Mouse (Mus musculus) forebrain, embryonic 11.5 days (tissue): ENCODE data around the gene Cyp4f14. TPM values are rescaled to one million over a fixed set of nuclear protein-coding genes. Genes with fewer than 3 reads are reported as not detected.
A peak's percentile ranks its signal among the peaks of the same experiment; 100 is the strongest.

Experiments used
- ATAC-seq: fragments of 200-750 bp; cut with Nextera tagmentation; replicated peaks from 2 replicates; pipeline ENCODE4 v1.8.0; 2017; ENCODE audit warnings: moderate TSS enrichment; ENCODE audit not compliant: low FRiP score
- DNase-seq: peaks from one replicate; pipeline ENCODE4 v3.0.0-alpha.2; 2017; ENCODE audit warnings: low spot score
- H3K27ac ChIP-seq: fragments of 300-500 bp; sonication (generic); 2 replicates; pipeline ENCODE4 v1.5.1; 2014; ENCODE audit warnings: low read depth, low read length
- H3K27me3 ChIP-seq: fragments of 300-500 bp; sonication (generic); 2 replicates; pipeline ENCODE4 v1.6.1; 2014; ENCODE audit warnings: mild to moderate bottlenecking, low read length, mixed read lengths; ENCODE audit not compliant: control insufficient read depth, insufficient read depth
- H3K36me3 ChIP-seq: fragments of 300-500 bp; sonication (generic); 2 replicates; pipeline ENCODE4 v1.6.1; 2014; ENCODE audit warnings: mild to moderate bottlenecking, low read length, moderate library complexity, mixed read lengths; ENCODE audit not compliant: control insufficient read depth, insufficient read depth
- H3K4me1 ChIP-seq: fragments of 300-500 bp; sonication (generic); replicated peaks from 2 replicates; pipeline ENCODE4 v1.6.1; 2014; ENCODE audit warnings: low read length, mixed read lengths; ENCODE audit not compliant: control insufficient read depth, insufficient read depth
- H3K4me2 ChIP-seq: fragments of 300-500 bp; sonication (generic); 2 replicates; pipeline ENCODE4 v1.6.1; 2014; ENCODE audit warnings: low read depth, mild to moderate bottlenecking, low read length, moderate library complexity, mixed read lengths; ENCODE audit not compliant: severe bottlenecking
- H3K4me3 ChIP-seq: fragments of 300-500 bp; sonication (generic); 2 replicates; pipeline ENCODE4 v1.5.1; 2014; ENCODE audit warnings: low read depth, low read length
- H3K9ac ChIP-seq: fragments of 300-500 bp; sonication (generic); 2 replicates; pipeline ENCODE4 v1.6.1; 2014; ENCODE audit warnings: low read length
- H3K9me3 ChIP-seq: fragments of 300-500 bp; sonication (generic); 2 replicates; pipeline ENCODE4 v1.6.1; 2016; ENCODE audit warnings: low read length, mixed read lengths; ENCODE audit not compliant: control insufficient read depth
- WGBS: fragments of 180-500 bp; shearing (Covaris S2); extraction: QIAGEN DNeasy Blood & Tissue Kit; methylation state at CpG from one replicate; pipeline ENCODE4 v1.1.7; 2014; 5-methylcytosine and 5-hydroxymethylcytosine counted together
- polyA plus RNA-seq: library from polyadenylated mRNA; unstranded; fragments of >200 nt; fragmentation: Nextera tagmentation; extraction: Ambion mirVana; gene quantifications from 2 replicates; pipeline ENCODE4 v1.2.1, GENCODE M21; 2014

Cyp4f14 gene
- polyA plus RNA-seq, 1 experiment from 2014 or later = not detected

DNA sequence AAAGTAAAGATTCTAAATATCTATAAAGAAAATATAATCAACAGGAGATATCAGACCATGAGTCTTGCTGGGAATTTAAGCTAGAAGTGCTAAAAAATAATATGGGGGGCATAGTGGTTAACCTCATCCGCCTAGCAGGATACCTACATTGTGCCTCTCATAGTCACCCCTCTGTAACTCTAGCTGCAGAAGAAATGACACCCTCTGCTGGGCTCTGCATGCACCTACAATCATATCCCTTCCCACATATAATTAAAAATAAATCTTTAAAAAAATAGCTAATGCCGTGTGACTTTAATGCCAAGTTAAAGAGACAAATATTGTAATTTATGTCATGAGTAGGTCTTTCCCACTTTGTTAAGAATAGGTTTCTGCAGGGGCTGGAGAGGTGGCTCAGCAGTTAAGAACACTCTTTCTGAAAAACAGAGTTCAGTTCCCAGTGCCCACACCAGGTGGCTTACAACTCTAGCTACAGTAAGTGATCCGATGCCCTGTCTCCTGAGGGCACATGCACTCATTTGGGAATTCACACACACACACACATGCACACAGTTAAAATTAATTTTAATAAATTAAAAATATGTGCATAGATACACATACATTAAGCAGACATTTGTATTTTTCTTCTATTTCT, 27.4 kb upstream of the Cyp4f14 start:
- no peak overlapping the region for H3K4me2 ChIP-seq
- H3K9ac ChIP-seq = no peak overlapping the region
- ATAC-seq = no peak
- H3K27ac ChIP-seq = no peak overlapping the region
- no peak for DNase-seq
- H3K4me3 ChIP-seq = no peak overlapping the region
- no peaks in the 10 kb centered on the region for H3K4me1 ChIP-seq
- H3K27me3 ChIP-seq = no peaks in the 10 kb centered on the region
- WGBS = 72% methylated on average over 3 of the region's 3 CpGs
- no peaks in the 10 kb centered on the region for H3K36me3 ChIP-seq
- no peaks in the 10 kb centered on the region for H3K9me3 ChIP-seq

DNA sequence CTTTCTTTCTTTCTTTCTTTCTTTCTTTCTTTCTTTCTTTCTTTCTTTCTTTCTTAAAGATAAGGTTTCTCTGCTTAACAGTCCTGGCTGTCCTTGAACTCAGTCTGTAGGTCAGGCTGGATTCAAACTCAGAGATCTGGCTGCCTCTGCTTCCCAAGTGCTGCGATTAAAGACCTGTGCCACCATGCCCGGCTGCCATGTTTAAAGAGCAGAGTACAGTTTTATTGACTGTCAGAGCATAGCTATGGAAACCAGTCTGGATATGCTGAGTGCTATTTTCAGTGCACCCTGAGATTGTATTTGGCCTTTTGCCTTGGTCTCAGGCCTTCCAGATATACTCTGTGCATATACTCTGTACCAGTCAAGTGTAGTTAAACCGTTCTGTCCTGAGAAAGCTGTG, 26.5 kb upstream of the Cyp4f14 start:
- H3K9ac ChIP-seq = no peak overlapping the region
- no peak overlapping the region for H3K27ac ChIP-seq
- H3K27me3 ChIP-seq = no peaks in the 10 kb centered on the region
- ATAC-seq (no peak), DNase-seq (no peak)
- no peaks in the 10 kb centered on the region for H3K36me3 ChIP-seq
- no peak overlapping the region for H3K4me2 ChIP-seq
- H3K9me3 ChIP-seq = no peaks in the 10 kb centered on the region
- WGBS = 88% methylated on average over 3 of the region's 3 CpGs
- no peak overlapping the region for H3K4me3 ChIP-seq
- no peaks in the 10 kb centered on the region for H3K4me1 ChIP-seq

DNA sequence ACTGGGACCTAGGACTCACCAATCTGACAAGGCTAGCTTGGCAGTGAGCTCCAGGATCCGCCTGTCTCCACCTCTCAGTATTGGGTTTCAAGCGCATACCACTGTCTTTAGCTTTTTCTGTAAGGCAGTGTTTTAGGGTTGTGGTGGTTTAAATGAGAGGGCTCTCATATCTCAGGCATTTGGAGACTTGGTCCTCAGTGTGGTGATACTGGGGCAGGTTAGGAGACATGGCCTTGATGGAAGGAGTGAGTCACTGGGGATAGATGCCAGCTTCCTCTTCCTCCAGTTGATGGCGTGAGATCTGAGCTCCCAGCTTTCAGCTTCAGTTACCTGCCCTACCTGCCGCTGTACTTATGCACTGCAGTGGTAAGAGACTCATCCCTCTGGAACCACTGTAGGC, 22.7 kb upstream of the Cyp4f14 start:
- H3K36me3 ChIP-seq = no peaks in the 10 kb centered on the region
- 86% methylated on average over 4 of the region's 4 CpGs for WGBS
- no peak for ATAC-seq

DNA sequence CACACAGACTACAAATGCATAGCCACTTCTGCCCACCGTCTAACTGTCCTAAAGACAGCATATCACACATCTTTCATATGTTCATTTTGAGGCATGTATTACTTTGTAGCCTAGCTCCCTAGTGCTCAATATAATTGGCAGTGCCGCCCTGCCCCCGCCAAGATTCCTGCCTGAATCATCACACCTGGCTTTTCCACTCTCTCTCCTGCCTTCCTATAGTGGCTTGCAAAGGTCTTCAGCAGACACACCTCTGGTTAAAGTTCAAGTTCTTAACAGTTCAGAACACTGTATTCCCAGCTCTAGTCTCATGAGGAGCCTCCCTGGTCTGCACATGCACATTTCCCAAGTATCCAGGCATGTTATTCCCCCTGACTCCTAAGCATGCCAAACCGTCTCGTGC, 10.7 kb upstream of the Cyp4f14 start:
- no peaks in the 10 kb centered on the region for H3K9me3 ChIP-seq
- no peak overlapping the region for H3K27ac ChIP-seq
- no peak overlapping the region for H3K4me2 ChIP-seq
- ATAC-seq (no peak), DNase-seq (no peak)
- no peaks in the 10 kb centered on the region for H3K36me3 ChIP-seq
- H3K4me1 ChIP-seq = no peaks in the 10 kb centered on the region
- H3K27me3 ChIP-seq = no peaks in the 10 kb centered on the region
- WGBS = 80% methylated on average over 5 of the region's 5 CpGs
- H3K9ac ChIP-seq = no peak overlapping the region
- no peak overlapping the region for H3K4me3 ChIP-seq

More for the DNA sequence above, 22.7 kb upstream of the Cyp4f14 start:
- H3K9me3 ChIP-seq = no peaks in the 10 kb centered on the region
- no peak for DNase-seq
- H3K4me3 ChIP-seq = no peak overlapping the region
- H3K27ac ChIP-seq = no peak overlapping the region
- no peaks in the 10 kb centered on the region for H3K27me3 ChIP-seq
- H3K9ac ChIP-seq = no peak overlapping the region
- no peaks in the 10 kb centered on the region for H3K4me1 ChIP-seq
- no peak overlapping the region for H3K4me2 ChIP-seq

DNA sequence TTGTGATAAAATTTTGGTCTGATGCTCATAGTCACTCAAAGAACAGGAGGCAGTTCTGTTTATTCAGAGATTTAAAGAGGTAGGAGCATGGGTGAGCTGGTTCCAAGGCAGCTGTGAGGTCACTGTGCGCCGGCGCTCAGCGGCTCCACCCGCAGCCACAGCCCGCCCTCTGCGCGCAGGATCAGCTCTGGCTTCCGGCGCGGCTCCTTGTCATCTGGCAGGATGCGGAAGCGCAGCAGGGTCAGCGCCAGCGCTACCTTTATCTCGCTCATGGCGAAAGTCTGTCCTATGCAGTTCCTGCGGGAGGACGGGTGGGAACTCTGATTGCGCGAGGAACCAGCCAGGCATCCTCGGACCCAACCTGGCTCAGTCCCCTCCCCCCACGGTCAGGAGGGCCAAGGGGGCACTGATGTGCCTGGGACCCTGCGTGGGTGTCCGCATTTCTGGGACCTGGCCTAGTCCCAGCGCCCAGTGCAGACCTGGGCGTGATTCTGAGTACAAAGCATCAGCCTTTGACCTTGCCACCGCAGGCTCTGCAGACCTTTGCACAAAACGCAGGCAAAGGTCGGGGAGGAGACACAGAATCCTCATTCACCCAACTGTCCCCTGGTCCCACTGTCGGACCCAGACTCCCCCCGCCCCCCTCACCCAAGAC, 7.6 kb upstream of the Cyp4f14 start:
- H3K4me1 ChIP-seq = no peaks in the 10 kb centered on the region
- ATAC-seq (peak; percentile 90), DNase-seq (peak; percentile 86)
- peak overlapping the region; percentile 73 for H3K4me2 ChIP-seq
- no peaks in the 10 kb centered on the region for H3K36me3 ChIP-seq
- H3K27ac ChIP-seq = no peak overlapping the region
- H3K27me3 ChIP-seq = no peaks in the 10 kb centered on the region
- peaks cover 4% of the 10 kb centered on the region; the same call in 1 of the 2 replicates for H3K9me3 ChIP-seq
- peak overlapping the region; percentile 74 for H3K9ac ChIP-seq
- WGBS = 16% methylated on average over 32 of the region's 32 CpGs
- H3K4me3 ChIP-seq = peak overlapping the region; percentile 41

DNA sequence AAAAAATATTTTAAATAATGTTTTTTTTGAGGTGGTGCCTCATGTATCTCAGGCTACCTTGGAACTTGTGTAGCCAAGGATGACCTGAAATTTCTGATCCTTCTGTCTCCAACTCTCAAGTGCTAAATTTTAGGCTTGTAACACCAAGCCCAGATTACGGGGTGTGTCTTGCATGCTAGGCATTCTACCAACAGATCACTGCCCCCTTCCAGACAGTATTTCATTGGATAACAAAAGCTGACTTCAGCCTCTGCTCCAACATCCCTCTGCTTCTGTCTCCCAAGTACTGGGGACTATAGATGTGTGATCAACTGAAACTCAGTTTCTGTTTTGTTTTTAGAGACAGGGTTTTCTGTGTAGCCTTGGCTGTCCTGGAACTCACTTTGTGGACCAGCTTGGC, 6.5 kb upstream of the Cyp4f14 start:
- Histone ChIP-seq H3K9ac (no peak overlapping the region), H3K36me3 (no peaks in the 10 kb centered on the region), H3K4me1 (no peaks in the 10 kb centered on the region), H3K27me3 (no peaks in the 10 kb centered on the region), H3K9me3 (peaks cover 4% of the 10 kb centered on the region; the same call in 1 of the 2 replicates), H3K27ac (no peak overlapping the region), H3K4me3 (no peak overlapping the region), H3K4me2 (no peak overlapping the region)
- no peak for ATAC-seq
- 98% methylated on average over 1 of the region's 1 CpGs for WGBS
- DNase-seq = no peak

DNA sequence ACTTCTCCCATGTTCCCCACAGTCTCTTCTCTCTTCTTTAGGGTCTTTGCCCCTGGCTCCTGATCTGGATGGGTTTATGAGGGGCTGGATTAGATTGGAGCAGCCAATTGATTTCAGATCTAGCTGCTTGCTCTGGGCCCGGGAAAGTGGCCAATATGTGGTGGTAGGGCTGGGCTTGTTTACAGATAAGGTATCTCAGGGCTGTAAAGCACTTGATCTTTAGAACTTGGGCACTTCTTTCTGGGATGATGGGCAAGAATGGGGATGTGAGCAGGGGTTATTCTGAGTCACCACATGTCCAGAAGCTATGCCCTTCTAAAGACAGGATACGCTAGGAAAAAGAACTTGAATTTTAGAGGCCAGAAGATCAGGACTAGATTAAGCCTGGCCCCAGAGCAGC, 2.0 kb upstream of the Cyp4f14 start:
- Histone ChIP-seq H3K27me3 (no peaks in the 10 kb centered on the region), H3K4me1 (no peaks in the 10 kb centered on the region), H3K36me3 (no peaks in the 10 kb centered on the region), H3K9ac (no peak overlapping the region), H3K9me3 (peaks cover 4% of the 10 kb centered on the region; the same call in 1 of the 2 replicates), H3K4me3 (no peak overlapping the region), H3K27ac (no peak overlapping the region), H3K4me2 (no peak overlapping the region)
- WGBS = 87% methylated on average over 2 of the region's 2 CpGs
- no peak for ATAC-seq
- DNase-seq = no peak

DNA sequence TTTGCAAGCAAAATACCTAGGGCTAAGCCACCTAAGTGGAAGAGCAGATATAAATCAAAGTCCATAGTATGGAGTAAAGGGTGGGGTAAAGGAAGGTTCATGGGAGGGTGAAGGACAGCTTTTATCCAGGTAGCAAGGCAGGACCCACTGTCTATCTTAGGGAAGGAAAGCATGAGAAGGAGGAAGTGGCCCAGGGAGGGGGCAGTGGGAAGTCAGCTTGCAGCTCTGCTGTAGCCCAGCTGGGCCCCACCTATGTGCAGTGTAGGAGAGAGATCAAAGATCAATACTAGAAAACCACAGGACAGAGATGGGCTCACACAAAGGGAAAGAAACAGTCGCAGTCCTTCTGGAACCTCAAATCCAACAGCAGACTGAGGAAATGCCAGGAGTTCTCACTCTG, 1.1 kb downstream of the Cyp4f14 start:
- Histone ChIP-seq H3K27me3 (no peaks in the 10 kb centered on the region), H3K36me3 (no peaks in the 10 kb centered on the region), H3K4me3 (no peak overlapping the region), H3K4me1 (no peaks in the 10 kb centered on the region), H3K27ac (no peak overlapping the region), H3K9me3 (peaks cover 4% of the 10 kb centered on the region; the same call in 1 of the 2 replicates), H3K9ac (no peak overlapping the region), H3K4me2 (no peak overlapping the region)
- ATAC-seq (no peak), DNase-seq (no peak)
- 83% methylated on average over 1 of the region's 1 CpGs for WGBS

DNA sequence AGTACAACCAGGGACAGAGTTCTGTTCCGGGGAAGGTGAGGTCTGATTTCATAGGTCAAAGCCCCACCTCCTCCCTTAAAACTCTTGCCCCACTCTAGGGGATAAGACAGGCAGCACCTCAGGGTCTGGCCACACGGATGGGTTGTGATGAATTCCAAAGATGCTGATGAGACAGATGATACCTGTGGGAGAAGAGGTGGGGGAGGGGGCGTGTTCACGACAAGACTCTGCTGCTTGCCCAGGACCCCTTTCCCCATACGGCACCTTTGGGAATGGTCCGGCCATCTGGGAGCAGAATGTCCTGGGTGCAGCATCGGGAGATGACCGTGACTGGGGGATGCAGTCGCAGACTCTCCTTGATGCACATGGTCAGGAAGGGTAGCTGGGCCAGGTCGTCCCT, 11.0 kb downstream of the Cyp4f14 start:
- ATAC-seq = no peak
- 84% methylated on average over 10 of the region's 10 CpGs for WGBS
- DNase-seq = no peak
- Histone ChIP-seq H3K4me3 (no peak overlapping the region), H3K4me1 (no peaks in the 10 kb centered on the region), H3K4me2 (no peak overlapping the region), H3K9ac (no peak overlapping the region), H3K27me3 (no peaks in the 10 kb centered on the region), H3K36me3 (no peaks in the 10 kb centered on the region), H3K9me3 (no peaks in the 10 kb centered on the region), H3K27ac (no peak overlapping the region)
